Mouse (Mus musculus) MEL (cell line): Measurements from ENCODE around the gene Fgfr2. TPM values are rescaled to one million over a fixed set of nuclear protein-coding genes. Genes with fewer than 3 reads are reported as not detected.

ENCODE experiments used
- DNase-seq: peaks from one replicate; pipeline ENCODE4 v3.0.0; 2011; ENCODE audit warnings: low read depth, low spot score
- H3K27ac ChIP-seq: 2 replicates; pipeline ENCODE4 v1.5.1; 2012; ENCODE audit warnings: low read depth, mild to moderate bottlenecking, control low read depth, low read length, moderate library complexity; ENCODE audit not compliant: control insufficient read depth
- H3K27me3 ChIP-seq, 2 experiments: fragments of 150-350 bp in 1 of 2; sonication (generic) in 1 of 2; 2 replicates each; pipeline ENCODE4 v1.6.1; 2012; ENCODE audit warnings: low read length in 2 of 2, mild to moderate bottlenecking in 2 of 2, improper control_type of control experiment in 1 of 2, moderate library complexity in 1 of 2; ENCODE audit not compliant: insufficient read depth in 2 of 2, control insufficient read depth in 1 of 2
- H3K36me3 ChIP-seq, 2 experiments: 2 replicates each; pipeline ENCODE4 v1.6.1; 2012 to 2014; ENCODE audit warnings: low read length in 2 of 2, improper control_type of control experiment in 1 of 2, inconsistent platforms in 1 of 2, mild to moderate bottlenecking in 1 of 2; ENCODE audit not compliant: insufficient read depth in 2 of 2, control insufficient read depth in 1 of 2
- H3K4me1 ChIP-seq, 2 experiments: fragments of 150-350 bp in 1 of 2; sonication (generic) in 1 of 2; 2 replicates each; pipeline ENCODE4 v1.6.1; 2012; ENCODE audit warnings: low read length in 2 of 2, improper control_type of control experiment in 1 of 2, mild to moderate bottlenecking in 1 of 2; ENCODE audit not compliant: insufficient read depth in 2 of 2, control insufficient read depth in 1 of 2
- H3K4me3 ChIP-seq, 2 experiments: fragments of 150-350 bp in 1 of 2; sonication (generic) in 1 of 2; 2 replicates each; pipeline ENCODE4 v1.5.1; 2012; ENCODE audit warnings: low read depth in 2 of 2, low read length in 2 of 2, mild to moderate bottlenecking in 2 of 2, moderate library complexity in 2 of 2, control low read depth in 1 of 2, improper control_type of control experiment in 1 of 2; ENCODE audit not compliant: control insufficient read depth in 1 of 2, insufficient read depth in 1 of 2
- H3K79me2 ChIP-seq: 2 replicates; pipeline ENCODE4 v1.6.1; 2012; ENCODE audit warnings: mild to moderate bottlenecking, low read length, moderate library complexity; ENCODE audit not compliant: control insufficient read depth, poor library complexity, insufficient read depth
- H3K9ac ChIP-seq: 2 replicates; pipeline ENCODE4 v1.6.1; 2012; ENCODE audit warnings: low read depth, mild to moderate bottlenecking, control low read depth, low read length, moderate library complexity; ENCODE audit not compliant: control insufficient read depth, poor library complexity, severe bottlenecking
- H3K9me3 ChIP-seq: fragments of 150-350 bp; sonication (generic); replicated peaks from 2 replicates; pipeline ENCODE4 v1.6.1; 2012; ENCODE audit warnings: mild to moderate bottlenecking, low read length, improper control_type of control experiment, moderate library complexity; ENCODE audit not compliant: insufficient read depth
- CHD1 ChIP-seq: IDR thresholded peaks from 2 replicates; pipeline ENCODE4 v1.6.1; 2012; ENCODE audit warnings: low read depth, mild to moderate bottlenecking, inconsistent platforms, low read length, improper control_type of control experiment
- CHD2 ChIP-seq: IDR thresholded peaks from 2 replicates; pipeline ENCODE4 v1.6.1; 2011; ENCODE audit warnings: low read length, improper control_type of control experiment
- E2F4 ChIP-seq: IDR thresholded peaks from 2 replicates; pipeline ENCODE4 v1.6.1; 2011; ENCODE audit warnings: low read depth, low read length, improper control_type of control experiment, borderline replicate concordance
- ELF1 ChIP-seq: IDR thresholded peaks from 2 replicates; pipeline ENCODE4 v1.6.1; 2014; ENCODE audit warnings: low read depth, mild to moderate bottlenecking, inconsistent platforms, low read length, improper control_type of control experiment, moderate library complexity
- EP300 ChIP-seq, 2 experiments: IDR thresholded peaks; 2 replicates each; pipeline ENCODE4 v1.6.1; 2011; ENCODE audit warnings: improper control_type of control experiment in 2 of 2, low read length in 2 of 2, low read depth in 1 of 2, mild to moderate bottlenecking in 1 of 2
- ETS1 ChIP-seq: IDR thresholded peaks from 2 replicates; pipeline ENCODE4 v1.6.1; 2012; ENCODE audit warnings: low read depth, mild to moderate bottlenecking, inconsistent platforms, low read length, improper control_type of control experiment, moderate library complexity
- GABPA ChIP-seq: IDR thresholded peaks from 2 replicates; pipeline ENCODE4 v1.6.1; 2012; ENCODE audit warnings: low read depth, mild to moderate bottlenecking, inconsistent platforms, low read length, improper control_type of control experiment, moderate library complexity
- GATA1 ChIP-seq: IDR thresholded peaks from 2 replicates; pipeline ENCODE4 v1.6.1; 2011; ENCODE audit warnings: low read depth, low read length, improper control_type of control experiment
- JUND ChIP-seq: IDR thresholded peaks from 2 replicates; pipeline ENCODE4 v1.6.1; 2011; ENCODE audit warnings: low read depth, mild to moderate bottlenecking, improper control_type of control experiment, low read length
- KAT2A ChIP-seq: conservative IDR thresholded peaks from 2 replicates; pipeline ENCODE4 v1.6.1; 2012; ENCODE audit warnings: low read depth, low read length, improper control_type of control experiment, inconsistent platforms
- MAFK ChIP-seq: IDR thresholded peaks from 2 replicates; pipeline ENCODE4 v1.6.1; 2011; ENCODE audit warnings: low read depth, mild to moderate bottlenecking, low read length, improper control_type of control experiment, borderline replicate concordance
- MEF2A ChIP-seq: IDR thresholded peaks from 2 replicates; pipeline ENCODE4 v1.6.1; 2014; ENCODE audit warnings: low read depth, mild to moderate bottlenecking, inconsistent platforms, low read length, improper control_type of control experiment; ENCODE audit not compliant: poor library complexity, insufficient replicate concordance, severe bottlenecking; ENCODE audit errors: extremely low read depth
- MYB ChIP-seq: IDR thresholded peaks from 2 replicates; pipeline ENCODE4 v1.6.1; 2011; ENCODE audit warnings: mild to moderate bottlenecking, low read depth, low read length, improper control_type of control experiment
- MYC ChIP-seq: IDR thresholded peaks from 2 replicates; pipeline ENCODE4 v1.6.1; 2011; ENCODE audit warnings: low read depth, mild to moderate bottlenecking, low read length, improper control_type of control experiment, moderate library complexity
- NELFE ChIP-seq: IDR thresholded peaks from 2 replicates; pipeline ENCODE4 v1.6.1; 2011; ENCODE audit warnings: low read depth, low read length, improper control_type of control experiment
- NRF1 ChIP-seq: IDR thresholded peaks from 2 replicates; pipeline ENCODE4 v1.6.1; 2014; ENCODE audit warnings: low read depth, mild to moderate bottlenecking, inconsistent platforms, low read length, improper control_type of control experiment, moderate library complexity; ENCODE audit not compliant: poor library complexity, insufficient read depth, severe bottlenecking
- POLR2A ChIP-seq, 2 experiments: IDR thresholded peaks; 2 replicates each; pipeline ENCODE4 v1.6.1; 2011 to 2012; ENCODE audit warnings: low read length in 2 of 2, mild to moderate bottlenecking in 2 of 2, control low read depth in 1 of 2, improper control_type of control experiment in 1 of 2, low read depth in 1 of 2, moderate library complexity in 1 of 2; ENCODE audit not compliant: control insufficient read depth in 1 of 2, insufficient read depth in 1 of 2, poor library complexity in 1 of 2
- POLR2AphosphoS5 ChIP-seq: IDR thresholded peaks from 2 replicates; pipeline ENCODE4 v1.6.1; 2012; ENCODE audit warnings: low read depth, borderline replicate concordance, mild to moderate bottlenecking, inconsistent platforms, low read length, moderate library complexity, mixed read lengths
- RCOR1 ChIP-seq: IDR thresholded peaks from 2 replicates; pipeline ENCODE4 v1.6.1; 2012; ENCODE audit warnings: low read depth, mild to moderate bottlenecking, inconsistent platforms, low read length, improper control_type of control experiment
- SIN3A ChIP-seq: IDR thresholded peaks from 2 replicates; pipeline ENCODE4 v1.6.1; 2012; ENCODE audit warnings: low read length, improper control_type of control experiment, inconsistent platforms
- TAL1 ChIP-seq: IDR thresholded peaks from 2 replicates; pipeline ENCODE4 v1.6.1; 2012; ENCODE audit warnings: mild to moderate bottlenecking, inconsistent platforms, low read length, moderate library complexity, mixed read lengths
- TCF12 ChIP-seq: IDR thresholded peaks from 2 replicates; pipeline ENCODE4 v1.6.1; 2014; ENCODE audit warnings: low read depth, mild to moderate bottlenecking, inconsistent platforms, low read length, improper control_type of control experiment, moderate library complexity
- USF1 ChIP-seq: IDR thresholded peaks from 2 replicates; pipeline ENCODE4 v1.6.1; 2014; ENCODE audit warnings: low read depth, mild to moderate bottlenecking, inconsistent platforms, low read length, improper control_type of control experiment, moderate library complexity
- ZKSCAN1 ChIP-seq: IDR thresholded peaks from 2 replicates; pipeline ENCODE4 v1.6.1; 2012; ENCODE audit warnings: low read depth, mild to moderate bottlenecking, inconsistent platforms, low read length, improper control_type of control experiment, moderate library complexity
- ZMIZ1 ChIP-seq: IDR thresholded peaks from 2 replicates; pipeline ENCODE4 v1.6.1; 2012; ENCODE audit warnings: low read depth, mild to moderate bottlenecking, inconsistent platforms, low read length, improper control_type of control experiment, moderate library complexity
- polyA plus RNA-seq, 2 experiments: library from polyadenylated mRNA; stranded (reverse) in 1 of 2; unstranded in 1 of 2; fragments of >175 nt in 1 of 2; fragments of >200 nt in 1 of 2; gene quantifications; 2 replicates each; pipeline versions ENCODE4 v1.2.1 to v1.2.4; 2012; ENCODE audit warnings: low replicate concordance in 2 of 2, low read depth in 1 of 2; ENCODE audit not compliant: insufficient read length in 2 of 2, insufficient read depth in 1 of 2, missing spikeins in 1 of 2
- total RNA-seq: library from RNA; depleted of rRNA; stranded (reverse); fragments of 300-350 nt; gene quantifications from 2 replicates; pipeline ENCODE4 v1.2.3, GENCODE M21; 2012

Gene Fgfr2
- total and polyA plus RNA-seq, 3 experiments, result not detected

DNA sequence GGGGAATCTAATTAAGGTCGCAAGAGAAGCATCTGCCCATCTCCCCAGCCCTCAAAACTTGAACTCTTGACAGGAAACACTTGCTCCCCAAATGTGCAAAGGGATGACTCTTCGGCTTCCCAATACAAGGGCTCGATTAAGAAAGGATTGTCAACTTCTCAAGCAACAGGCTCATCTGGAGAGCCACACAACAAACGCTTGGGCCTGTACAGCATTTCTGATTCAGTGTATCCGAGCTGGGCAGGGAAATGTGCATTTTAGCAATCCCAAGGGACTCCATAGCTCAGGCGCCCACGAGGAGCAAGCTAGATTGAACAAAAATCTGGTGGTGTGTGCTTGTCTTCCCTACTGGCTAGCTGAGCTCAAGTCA, 2576.7 kb downstream of the Fgfr2 start:
- Histone ChIP-seq H3K36me3 (peaks cover 21 to 22% of the 10 kb centered on the region in 2 experiments), H3K4me3 (peak overlapping the region; percentile 93 to 99)

DNA sequence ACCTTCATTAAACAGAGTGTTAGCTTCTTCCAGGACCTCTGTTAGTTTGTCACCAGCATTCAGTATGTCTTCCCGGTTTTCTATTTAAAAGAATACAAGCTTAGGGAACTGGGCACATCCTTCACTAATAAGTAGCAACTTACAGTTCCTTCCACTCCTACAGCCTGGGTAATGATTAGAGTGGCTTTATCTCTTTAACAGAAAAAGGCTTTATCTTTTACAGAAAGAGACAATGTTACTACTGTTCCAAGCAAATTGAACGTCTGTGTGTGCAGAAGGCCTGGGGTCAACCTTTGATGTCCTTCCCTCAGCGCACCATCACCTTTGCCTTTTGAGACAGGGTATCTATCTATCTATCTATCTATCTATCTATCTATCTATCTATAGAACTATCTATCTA, 2577.3 kb downstream of the Fgfr2 start:
- H3K4me3 ChIP-seq, result peak overlapping the region; percentile 93 to 99
- H3K79me2 ChIP-seq, result peaks cover 37% of the 10 kb centered on the region
- H3K9ac ChIP-seq, result peak overlapping the region; percentile 98
- TF ChIP-seq ZMIZ1 (no peak), KAT2A (no peak; the same call in 1 of the 2 replicates), MYB (peak; percentile 53; the same call in 1 of the 2 replicates), USF1 (no peak), POLR2A (IDR thresholded peaks at IDR 0.05; ENCODE audit: control insufficient read depth in 1 of 2, insufficient read depth in 1 of 2, low read depth in 1 of 2, low read length in 2 of 2, poor library complexity in 1 of 2) (no peak), ZKSCAN1 (no peak), RCOR1 (no peak), GABPA (no peak), SIN3A (peak; percentile 51), ETS1 (0 out of 2 replicates have a peak, but pooled peaks have one; percentile 46), JUND (no peak), EP300 (IDR thresholded peaks at IDR 0.05; ENCODE audit: low read depth in 1 of 2, low read length in 2 of 2) (peak; percentile 54 to 73), TAL1 (no peak), NRF1 (no peak), GATA1 (peak; percentile 71), POLR2AphosphoS5 (no peak), E2F4 (no peak), MEF2A (no peak), TCF12 (peak; percentile 57; the same call in 1 of the 2 replicates), ELF1 (no peak), MYC (0 out of 2 replicates have a peak, but pooled peaks have one; percentile 27), NELFE (0 out of 2 replicates have a peak, but pooled peaks have one; percentile 3), CHD2 (no peak)
- H3K36me3 ChIP-seq, result peaks cover 21 to 22% of the 10 kb centered on the region in 2 experiments
- no peaks in the 10 kb centered on the region; a peak in 1 of 4 replicates for H3K27me3 ChIP-seq
- DNase-seq, result peak; percentile 36
- peak overlapping the region; percentile 95 for H3K27ac ChIP-seq
- H3K9me3 ChIP-seq, result no peaks in the 10 kb centered on the region
- peaks cover 6 to 13% of the 10 kb centered on the region in 2 experiments; a peak in 3 of 4 replicates for H3K4me1 ChIP-seq

More for the DNA sequence above, 2576.7 kb downstream of the Fgfr2 start:
- H3K27me3 ChIP-seq, result no peaks in the 10 kb centered on the region; a peak in 1 of 4 replicates
- peaks cover 36% of the 10 kb centered on the region for H3K79me2 ChIP-seq
- H3K4me1 ChIP-seq, result peaks cover 6 to 13% of the 10 kb centered on the region in 2 experiments; a peak in 3 of 4 replicates
- DNase-seq, result no peak
- H3K27ac ChIP-seq, result peak overlapping the region; percentile 95
- H3K9me3 ChIP-seq, result no peaks in the 10 kb centered on the region
- H3K9ac ChIP-seq, result peak overlapping the region; percentile 98
- TF ChIP-seq E2F4 (no peak), NELFE (peak; percentile 8; the same call in 1 of the 2 replicates), POLR2AphosphoS5 (no peak), MAFK (no peak), CHD1 (peak; percentile 54; the same call in 1 of the 2 replicates), NRF1 (no peak)
- TF ChIP-seq, all 39 proteins: peak for 2
